Comparison of ENCODE assay signal across 17 mouse cellular contexts in genomic region chr1:57470356-57470755, GRCm38 (mm10).
"Had no signal": no experiment of that assay in that cellular context is flagged by ENCODE, and none has a peak within 500 bp of the region (broad histone marks: within the 10 kb centered on the region; RNA-seq: fewer than 3 reads in every experiment).

No protein-coding gene starts in this region.

- H3K27ac ChIP-seq: lung, embryonic 15.5 days; macrophage; midbrain, embryonic 13.5 days; midbrain, embryonic 15.5 days; neural tube, embryonic 12.5 days; stomach, embryonic 15.5 days; stomach, postnatal 0 days had no signal

- H3K4me3 ChIP-seq: lung, embryonic 15.5 days; megakaryocyte, embryonic 14.5 days; midbrain, embryonic 13.5 days; midbrain, embryonic 15.5 days; neural tube, embryonic 12.5 days; stomach, embryonic 15.5 days had no signal

- DNase-seq: liver, postnatal 0 days; lung, adult 2 months; lung, postnatal 14 days; lung, postnatal 36 days; right cerebral cortex, postnatal 14 days; right cerebral cortex, postnatal 4 days; thymus, adult 2 months; thymus, postnatal 25 days; thymus, postnatal 4 days had no signal
